Mouse (Mus musculus) limb, embryonic 13.5 days (tissue): ENCODE data around the gene Trpm8. TPM values are rescaled to one million over a fixed set of nuclear protein-coding genes. Genes with fewer than 3 reads are reported as not detected.
A peak's percentile ranks its signal among the peaks of the same experiment; 100 is the strongest.

ENCODE experiments used
- ATAC-seq: fragments of 200-750 bp; cut with Nextera tagmentation; 2 replicates; pipeline ENCODE4 v1.8.0; 2017; ENCODE audit warnings: low read depth, moderate number of reproducible peaks, moderate TSS enrichment; ENCODE audit not compliant: low FRiP score
- H3K27ac ChIP-seq: fragments of 300-500 bp; sonication (generic); 2 replicates; pipeline ENCODE4 v1.5.1; 2015; ENCODE audit warnings: inconsistent platforms, mild to moderate bottlenecking, moderate library complexity
- H3K27me3 ChIP-seq: fragments of 300-500 bp; sonication (generic); 2 replicates; pipeline ENCODE4 v1.6.1; 2015; ENCODE audit warnings: mild to moderate bottlenecking, inconsistent platforms
- H3K36me3 ChIP-seq: fragments of 300-500 bp; sonication (generic); 2 replicates; pipeline ENCODE4 v1.6.1; 2015; ENCODE audit warnings: inconsistent platforms, mild to moderate bottlenecking, moderate library complexity
- H3K4me1 ChIP-seq: fragments of 300-500 bp; sonication (generic); 2 replicates; pipeline ENCODE4 v1.6.1; 2015; ENCODE audit warnings: inconsistent platforms
- H3K4me2 ChIP-seq: fragments of 300-500 bp; sonication (generic); replicated peaks from 2 replicates; pipeline ENCODE4 v1.6.1; 2015; ENCODE audit warnings: inconsistent platforms, mild to moderate bottlenecking, moderate library complexity
- H3K4me3 ChIP-seq: fragments of 300-500 bp; sonication (generic); 2 replicates; pipeline ENCODE4 v1.5.1; 2015; ENCODE audit warnings: moderate library complexity, mild to moderate bottlenecking, inconsistent platforms
- H3K9ac ChIP-seq: fragments of 300-500 bp; sonication (generic); 2 replicates; pipeline ENCODE4 v1.6.1; 2015; ENCODE audit warnings: mild to moderate bottlenecking, inconsistent platforms
- H3K9me3 ChIP-seq: fragments of 300-500 bp; sonication (generic); 2 replicates; pipeline ENCODE4 v1.6.1; 2016; ENCODE audit warnings: inconsistent platforms
- WGBS: fragments of 180-500 bp; shearing (Covaris S2); methylation state at CpG from one replicate; pipeline ENCODE4 v1.1.7; 2015; 5-methylcytosine and 5-hydroxymethylcytosine counted together
- polyA plus RNA-seq: library from polyadenylated mRNA; unstranded; fragments of >200 nt; fragmentation: Nextera tagmentation; extraction: Ambion mirVana; gene quantifications from 2 replicates; pipeline ENCODE4 v1.2.1, GENCODE M21; 2015

The Trpm8 gene
- polyA plus RNA-seq, 1 experiment from 2014 or later: not detected

- Histone ChIP-seq H3K9ac (no peak overlapping the region), H3K27ac (no peak overlapping the region), H3K36me3 (no peaks in the 10 kb centered on the region), H3K4me2 (no peak overlapping the region), H3K4me1 (0 out of 2 replicates have a peak, but pooled peaks cover 3% of the 10 kb centered on the region), H3K4me3 (no peak overlapping the region), H3K9me3 (no peaks in the 10 kb centered on the region), H3K27me3 (peaks cover 12% of the 10 kb centered on the region; the same call in 1 of the 2 replicates)
- no peak for ATAC-seq
- 57% methylated on average over 7 of the region's 7 CpGs for WGBS
Measured at GRCm38 (mm10) chr1:88422846-88423395, 145.5 kb downstream of the Trpm8 start.

DNA sequence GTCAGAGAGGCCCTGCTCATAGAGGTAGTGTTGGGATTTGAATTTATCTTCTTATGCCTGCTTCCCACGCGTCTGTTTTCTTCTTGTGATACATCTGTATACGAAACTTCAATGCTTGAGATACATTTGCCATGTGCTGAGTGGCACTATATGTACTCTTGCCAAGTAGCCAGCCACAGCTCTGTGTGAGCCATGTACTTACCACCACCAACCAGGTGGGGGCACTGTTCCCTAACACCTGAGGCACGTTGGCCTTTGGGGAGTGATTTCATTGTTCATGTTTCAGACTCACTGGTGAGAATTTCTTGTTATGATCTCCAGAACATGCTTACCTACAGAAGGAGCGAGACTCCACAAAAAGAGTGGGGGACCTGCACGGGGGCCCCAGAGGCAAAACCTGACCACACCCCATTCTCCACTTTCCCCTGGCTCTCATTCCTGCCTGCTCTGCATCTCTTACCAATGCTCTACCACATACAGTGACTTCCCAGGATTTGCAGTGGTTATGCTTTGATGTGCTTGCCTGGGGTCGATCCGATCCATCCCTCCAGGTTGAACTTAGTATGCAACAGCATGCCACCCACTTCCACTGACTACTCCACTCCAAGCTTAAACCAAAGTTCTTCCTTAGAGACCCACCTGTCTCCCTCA, 147.3 kb downstream of the Trpm8 start:
- 0 out of 2 replicates have a peak, but pooled peaks cover 3% of the 10 kb centered on the region for H3K4me1 ChIP-seq
- WGBS: 24% methylated on average over 8 of the region's 8 CpGs
- ATAC-seq: peak; percentile 48; the same call in 1 of the 2 replicates
- H3K27me3 ChIP-seq: peaks cover 12% of the 10 kb centered on the region; the same call in 1 of the 2 replicates
- H3K27ac ChIP-seq: no peak overlapping the region
- H3K36me3 ChIP-seq: no peaks in the 10 kb centered on the region
- no peaks in the 10 kb centered on the region for H3K9me3 ChIP-seq
- H3K9ac ChIP-seq: no peak overlapping the region
- H3K4me2 ChIP-seq: no peak overlapping the region
- H3K4me3 ChIP-seq: no peak overlapping the region

- ATAC-seq: no peak
- WGBS: 84% methylated on average over 11 of the region's 11 CpGs
Measured at GRCm38 (mm10) chr1:88427987-88428741, 150.7 kb downstream of the Trpm8 start.

GRCm38 (mm10) chr1:88429413-88429812, 152.0 kb downstream of the Trpm8 start:
- H3K4me2 ChIP-seq: no peak overlapping the region
- peak; percentile 48; the same call in 1 of the 2 replicates for ATAC-seq
- no peaks in the 10 kb centered on the region for H3K9me3 ChIP-seq
- H3K9ac ChIP-seq: no peak overlapping the region
- H3K4me3 ChIP-seq: no peak overlapping the region
- H3K27me3 ChIP-seq: peaks cover 12% of the 10 kb centered on the region; the same call in 1 of the 2 replicates
- 11% methylated on average over 1 of the region's 1 CpGs for WGBS
- H3K27ac ChIP-seq: no peak overlapping the region
- H3K36me3 ChIP-seq: no peaks in the 10 kb centered on the region
- 0 out of 2 replicates have a peak, but pooled peaks cover 7% of the 10 kb centered on the region for H3K4me1 ChIP-seq

More at GRCm38 (mm10) chr1:88427987-88428741, 150.7 kb downstream of the Trpm8 start:
- Histone ChIP-seq H3K4me3 (no peak overlapping the region), H3K27me3 (peaks cover 12% of the 10 kb centered on the region; the same call in 1 of the 2 replicates), H3K27ac (no peak overlapping the region), H3K9me3 (no peaks in the 10 kb centered on the region), H3K4me2 (no peak overlapping the region), H3K4me1 (0 out of 2 replicates have a peak, but pooled peaks cover 7% of the 10 kb centered on the region), H3K9ac (no peak overlapping the region), H3K36me3 (no peaks in the 10 kb centered on the region)

DNA sequence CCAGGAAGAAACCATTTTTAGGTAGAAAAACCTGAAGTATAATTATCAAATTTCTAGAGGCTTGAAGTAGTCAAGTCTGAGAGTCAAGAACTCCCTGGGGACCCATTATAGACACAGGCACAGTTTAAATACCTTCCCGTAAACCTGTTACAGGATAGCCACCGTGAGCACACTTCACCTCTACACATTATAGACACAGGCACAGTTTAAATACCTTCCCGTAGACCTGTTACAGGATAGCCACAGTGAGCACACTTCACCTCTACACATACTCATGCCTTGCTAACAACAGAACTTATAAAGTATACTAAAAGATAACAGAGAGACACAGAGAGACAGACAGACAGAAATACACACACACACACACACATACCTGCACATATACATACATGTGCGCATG, 153.8 kb downstream of the Trpm8 start:
- Histone ChIP-seq H3K9me3 (no peaks in the 10 kb centered on the region), H3K4me1 (0 out of 2 replicates have a peak, but pooled peaks cover 4% of the 10 kb centered on the region), H3K4me2 (no peak overlapping the region), H3K9ac (no peak overlapping the region), H3K27me3 (0 out of 2 replicates have a peak, but pooled peaks cover 2% of the 10 kb centered on the region), H3K4me3 (no peak overlapping the region), H3K27ac (no peak overlapping the region), H3K36me3 (no peaks in the 10 kb centered on the region)
- ATAC-seq: no peak
- WGBS: 44% methylated on average over 4 of the region's 4 CpGs

- Histone ChIP-seq H3K27me3 (no peaks in the 10 kb centered on the region), H3K27ac (no peak overlapping the region), H3K4me3 (no peak overlapping the region), H3K36me3 (no peaks in the 10 kb centered on the region), H3K9ac (no peak overlapping the region), H3K9me3 (no peaks in the 10 kb centered on the region), H3K4me2 (no peak overlapping the region), H3K4me1 (peaks cover 12% of the 10 kb centered on the region)
- no peak for ATAC-seq
- WGBS: 50% methylated on average over 3 of the region's 3 CpGs
Measured at GRCm38 (mm10) chr1:88432601-88433000, 155.1 kb downstream of the Trpm8 start.

DNA sequence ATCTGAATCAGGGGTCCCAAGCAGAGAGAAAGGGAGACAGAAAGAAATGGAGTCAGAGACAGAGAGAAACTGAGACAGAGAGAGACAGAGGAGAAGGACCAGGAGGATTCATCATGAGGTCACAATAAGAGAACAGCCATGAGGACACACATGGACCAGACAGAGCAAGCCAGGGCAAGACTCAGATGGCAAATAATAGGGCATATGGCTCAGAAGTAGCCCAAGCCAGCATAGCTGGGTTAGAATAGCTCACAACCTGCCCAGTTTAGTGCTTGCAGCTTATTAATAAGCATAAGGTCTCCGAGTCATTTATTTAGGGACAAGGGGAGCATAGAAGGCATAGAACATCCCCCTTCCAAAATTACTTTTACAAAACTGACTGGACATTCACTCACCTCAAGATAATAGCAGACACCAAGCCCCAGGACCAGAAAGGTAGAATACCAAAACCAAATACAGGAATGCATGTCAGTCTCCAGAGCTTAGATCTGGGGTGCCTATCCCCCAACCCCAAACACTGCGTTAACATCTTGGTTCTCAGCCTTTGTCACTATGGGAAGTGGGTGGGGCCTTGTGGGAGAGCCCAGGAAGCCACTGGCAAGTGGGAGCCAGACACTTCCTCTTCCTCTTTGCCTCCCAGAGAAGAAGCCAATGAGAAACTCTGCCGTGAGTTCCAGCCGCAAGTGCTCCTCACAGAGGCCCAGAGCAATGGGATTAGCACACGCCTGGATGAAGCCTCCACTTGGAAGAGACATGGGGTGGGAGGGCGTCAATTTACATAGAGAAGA, 155.8 kb downstream of the Trpm8 start:
- no peak overlapping the region for H3K27ac ChIP-seq
- no peaks in the 10 kb centered on the region for H3K9me3 ChIP-seq
- H3K4me1 ChIP-seq: peaks cover 19% of the 10 kb centered on the region
- 78% methylated on average over 6 of the region's 6 CpGs for WGBS
- no peaks in the 10 kb centered on the region for H3K27me3 ChIP-seq
- no peak overlapping the region for H3K4me2 ChIP-seq
- no peak for ATAC-seq
- no peak overlapping the region for H3K9ac ChIP-seq
- H3K4me3 ChIP-seq: no peak overlapping the region
- H3K36me3 ChIP-seq: no peaks in the 10 kb centered on the region

GRCm38 (mm10) chr1:88434057-88434456, 156.6 kb downstream of the Trpm8 start:
- WGBS: 67% methylated on average over 4 of the region's 4 CpGs
- Histone ChIP-seq H3K9ac (no peak overlapping the region), H3K27me3 (no peaks in the 10 kb centered on the region), H3K9me3 (no peaks in the 10 kb centered on the region), H3K27ac (no peak overlapping the region), H3K36me3 (no peaks in the 10 kb centered on the region), H3K4me3 (no peak overlapping the region), H3K4me1 (peaks cover 21% of the 10 kb centered on the region), H3K4me2 (no peak overlapping the region)
- no peak for ATAC-seq

DNA sequence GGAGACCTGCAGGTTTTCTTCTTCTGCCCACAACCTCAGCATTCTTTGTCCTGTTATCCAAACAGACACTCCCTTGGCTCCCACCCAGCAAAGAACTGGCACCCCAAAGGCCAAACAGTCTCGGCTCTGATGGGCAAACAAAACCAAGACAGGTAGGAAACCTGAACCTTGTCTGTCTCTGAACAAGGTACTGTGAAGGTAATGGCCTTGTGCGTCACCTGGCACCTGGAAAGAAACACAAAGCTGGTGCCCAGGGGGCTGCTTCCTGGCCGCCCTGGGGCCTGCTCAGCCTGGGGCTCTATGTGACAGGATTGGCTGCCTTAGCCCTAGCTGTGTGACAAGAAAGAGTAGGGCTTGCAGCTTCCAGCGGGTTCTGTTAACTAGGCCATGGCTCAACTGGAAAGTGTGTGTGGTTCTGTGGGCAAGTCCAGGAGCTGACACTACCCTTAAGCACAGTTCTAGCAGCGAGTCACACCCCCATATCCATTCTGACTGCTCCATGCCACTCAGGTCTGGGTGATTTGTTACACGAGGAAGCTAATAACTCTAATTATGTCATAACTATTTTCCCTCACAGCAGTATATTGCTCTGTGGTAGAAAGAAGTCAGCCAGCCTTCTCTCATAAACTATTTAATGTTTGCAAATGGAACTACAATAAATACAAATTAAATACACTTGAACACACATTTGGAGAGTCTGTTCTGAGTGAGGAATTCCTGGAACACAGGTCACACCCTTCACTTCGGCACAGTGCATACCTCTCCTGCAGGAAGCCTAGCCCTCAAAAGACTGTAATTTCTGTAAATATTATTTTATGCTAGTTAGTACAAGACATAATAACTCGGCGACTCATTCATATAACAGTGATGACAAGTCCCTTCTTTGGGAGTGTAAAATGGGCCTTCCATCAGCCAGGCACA, 160.0 kb downstream of the Trpm8 start:
- H3K4me3 ChIP-seq: no peak overlapping the region
- H3K9me3 ChIP-seq: no peaks in the 10 kb centered on the region
- no peak overlapping the region for H3K9ac ChIP-seq
- no peak overlapping the region for H3K4me2 ChIP-seq
- H3K27ac ChIP-seq: peak overlapping the region; percentile 44; the same call in 1 of the 2 replicates
- peaks cover 16% of the 10 kb centered on the region for H3K4me1 ChIP-seq
- peak; percentile 36; the same call in 1 of the 2 replicates for ATAC-seq
- H3K36me3 ChIP-seq: no peaks in the 10 kb centered on the region
- 60% methylated on average over 9 of the region's 9 CpGs for WGBS
- no peaks in the 10 kb centered on the region for H3K27me3 ChIP-seq
